ENCODE assay signal across 8 mouse cellular contexts in genomic region chr10:3740504-3741388, GRCm38 (mm10). TPM values are rescaled to one million over a fixed set of nuclear protein-coding genes. Genes with fewer than 3 reads are reported as not detected.
DNase-seq lines count a peak whose midpoint lies in the region; ATAC-seq and TF ChIP-seq lines count a peak whose summit lies in the region.

No protein-coding gene starts in this region.

- ATAC-seq in heart, embryonic 16.5 days (replicated peaks; ENCODE audit: extremely low read depth, insufficient read depth, low FRiP score), result peak; percentile 56
- peak; percentile 72 for ATAC-seq in neutrophil, adult 5-6 weeks (ENCODE audit: extremely low read depth, insufficient number of reproducible peaks, low FRiP score, poor library complexity, severe bottlenecking)

- peak; percentile 42; the same call in 1 of the 2 replicates for TF ChIP-seq CTCF in bone marrow, adult 2 months (IDR thresholded peaks at IDR 0.05; ENCODE audit: control insufficient read depth, insufficient read depth, low read length)
- peak; percentile 66 for TF ChIP-seq CTCF in lung, adult 2 months (IDR thresholded peaks at IDR 0.05; ENCODE audit: insufficient read depth, low read length)

- in situ Hi-C loops in ES-E14 (cut with MboI; ENCODE audit: low sequenced_read_pairs in 2 of 2, unreplicated experiment in 2 of 2), result no loop called here

- DNase-seq in ES-E14 (ENCODE audit: low read depth, low spot score), result peak; percentile 38
- peak; percentile 79 for DNase-seq in forebrain, embryonic 10.5 days (ENCODE audit: extremely low spot score, low spot score)
- DNase-seq in kidney, postnatal 25 days, result peak; percentile 57 to 70
- DNase-seq in lung, adult 2 months, result peak; percentile 53
- DNase-seq in urinary bladder, postnatal 36 days (ENCODE audit: low spot score in 2 of 2), result peak; percentile 6 to 21

- peaks cover 11% of the 10 kb centered on the region; the same call in 1 of the 2 replicates for H3K27me3 ChIP-seq in forebrain, embryonic 10.5 days (ENCODE audit: poor library complexity, severe bottlenecking)
- H3K27me3 ChIP-seq in heart, embryonic 16.5 days (ENCODE audit: control insufficient read depth, insufficient read depth, low read length), result no peaks in the 10 kb centered on the region

- H3K27ac ChIP-seq in ES-E14 (ENCODE audit: insufficient read depth, low read depth, low read length, poor library complexity, severe bottlenecking), result no peak overlapping the region
- H3K27ac ChIP-seq in bone marrow, adult 2 months (ENCODE audit: control insufficient read depth, insufficient read depth, low read depth, low read length, poor library complexity), result peak overlapping the region; percentile 53
- H3K27ac ChIP-seq in forebrain, embryonic 10.5 days, result peak overlapping the region; percentile 90
- peak overlapping the region; percentile 90 for H3K27ac ChIP-seq in heart, embryonic 16.5 days (ENCODE audit: low read length)

- no peaks in the 10 kb centered on the region for H3K9me3 ChIP-seq in ES-E14 (ENCODE audit: control insufficient read depth, insufficient read depth, low read depth, low read length)
- no peaks in the 10 kb centered on the region for H3K9me3 ChIP-seq in forebrain, embryonic 10.5 days
- no peaks in the 10 kb centered on the region for H3K9me3 ChIP-seq in heart, embryonic 16.5 days (replicated peaks; ENCODE audit: control insufficient read depth, low read length)

- no peaks in the 10 kb centered on the region for H3K4me1 ChIP-seq in ES-E14 (ENCODE audit: control insufficient read depth in 2 of 2, insufficient read depth in 2 of 2, low read length in 2 of 2, poor library complexity in 1 of 2)
- H3K4me1 ChIP-seq in bone marrow, adult 2 months (ENCODE audit: control insufficient read depth, insufficient read depth, low read length), result no peaks in the 10 kb centered on the region; the same call in 1 of the 2 replicates
- peaks cover 27% of the 10 kb centered on the region for H3K4me1 ChIP-seq in forebrain, embryonic 10.5 days
- no peaks in the 10 kb centered on the region for H3K4me1 ChIP-seq in heart, embryonic 16.5 days (ENCODE audit: control insufficient read depth, insufficient read depth, low read length)
- peaks cover 3% of the 10 kb centered on the region; the same call in 1 of the 2 replicates for H3K4me1 ChIP-seq in lung, adult 2 months (ENCODE audit: control insufficient read depth, insufficient read depth, low read length)

- H3K9ac ChIP-seq in ES-E14 (ENCODE audit: insufficient read depth, low read depth, low read length, poor library complexity, severe bottlenecking), result peak overlapping the region; percentile 64
- peak overlapping the region; percentile 85 for H3K9ac ChIP-seq in heart, embryonic 16.5 days (ENCODE audit: low read length)

- no peak for TF ChIP-seq POLR2A in bone marrow, adult 2 months (IDR thresholded peaks at IDR 0.05; ENCODE audit: borderline replicate concordance, control insufficient read depth, low read depth, low read length)
- 0 out of 2 replicates have a peak, but pooled peaks have one; percentile 0 for TF ChIP-seq POLR2A in lung, adult 2 months (IDR thresholded peaks at IDR 0.05; ENCODE audit: borderline replicate concordance, extremely low read depth, low read depth, low read length)

- H3K4me3 ChIP-seq in ES-E14 (ENCODE audit: insufficient read depth in 1 of 2, low read depth in 1 of 2, low read length in 2 of 2, poor library complexity in 1 of 2, severe bottlenecking in 1 of 2), result peak overlapping the region; percentile 58 to 71
- peak overlapping the region; percentile 60 for H3K4me3 ChIP-seq in bone marrow, adult 2 months (replicated peaks; ENCODE audit: control insufficient read depth, low read depth, low read length)
- peak overlapping the region; percentile 76 for H3K4me3 ChIP-seq in forebrain, embryonic 10.5 days
- peak overlapping the region; percentile 78 for H3K4me3 ChIP-seq in heart, embryonic 16.5 days (ENCODE audit: low read length)
- H3K4me3 ChIP-seq in lung, adult 2 months (replicated peaks; ENCODE audit: extremely low read depth, low read depth, low read length), result peak overlapping the region; percentile 84

- 1% methylated on average over 40 of the region's 47 CpGs for whole genome bisulfite sequencing in bone marrow, adult 2 months
- under 1% methylated on average over 33 of the region's 47 CpGs for WGBS in forebrain, embryonic 10.5 days
- under 1% methylated on average over 34 of the region's 47 CpGs for WGBS in heart, embryonic 16.5 days
- 1% methylated on average over 41 of the region's 47 CpGs for WGBS in lung, adult 2 months

- H3K4me2 ChIP-seq in heart, embryonic 16.5 days (ENCODE audit: low read depth, low read length), result peak overlapping the region; percentile 97

- H3K36me3 ChIP-seq in ES-E14 (ENCODE audit: control insufficient read depth, insufficient read depth, low read length, poor library complexity, severe bottlenecking), result no peaks in the 10 kb centered on the region
- H3K36me3 ChIP-seq in forebrain, embryonic 10.5 days (replicated peaks), result no peaks in the 10 kb centered on the region
- no peaks in the 10 kb centered on the region for H3K36me3 ChIP-seq in heart, embryonic 16.5 days (ENCODE audit: control insufficient read depth, insufficient read depth)

TF ChIP-seq in ES-E14, 5 proteins besides CTCF, POLR2A, EP300 and RAD21:
- peak; percentile 2; the same call in 1 of the 2 replicates for TF ChIP-seq MAFK (IDR thresholded peaks at IDR 0.05; ENCODE audit: insufficient read depth, low read depth, low read length)
- 0 out of 2 replicates have a peak, but pooled peaks have one; percentile 11 for TF ChIP-seq ZC3H11A (IDR thresholded peaks at IDR 0.05; ENCODE audit: borderline replicate concordance, low read depth, low read length)
- TF ChIP-seq ZNF384 (IDR thresholded peaks at IDR 0.05; ENCODE audit: low read depth, low read length), result no peak
- TF ChIP-seq HCFC1 (IDR thresholded peaks at IDR 0.05; ENCODE audit: borderline replicate concordance, insufficient read depth, low read length), result no peak
- no peak for TF ChIP-seq CHD2 (IDR thresholded peaks at IDR 0.05; ENCODE audit: low read depth, low read length)
TF ChIP-seq in ES-E14: peak in this region for 2.

RNA-seq across cellular contexts. Expression of gene Plekhg1, which starts 0.6 kb away (rescaled TPM):
- 8.8 and 14.4 TPM in 2 replicates for total RNA-seq in ES-E14 (2012; rRNA removed)
- 2.3 and 4.6 TPM in 2 replicates for polyA plus RNA-seq in bone marrow, adult 2 months (2011; ENCODE audit: insufficient read depth, insufficient read length, low replicate concordance, missing spikeins)
- polyA plus RNA-seq in forebrain, embryonic 10.5 days (2016; fragmentation: Nextera tagmentation; extraction: Ambion mirVana), result 12.0 and 12.9 TPM in 2 replicates
- polyA plus RNA-seq in heart, embryonic 16.5 days (2015; fragmentation: Nextera tagmentation; extraction: Ambion mirVana), result 8.1 and 9.3 TPM in 2 replicates
- 6.5 and 8.6 TPM in 2 replicates for polyA plus RNA-seq in lung, adult 2 months (2012; rRNA removed)
- total RNA-seq in neutrophil, adult 5-6 weeks (2017), result 1.0 and 1.2 TPM in 2 replicates

Comparison
In these comparisons a context has a peak if more than half of its experiments do, and no peak if none do; other contexts are left out.
1. DNase-seq: peak in every context shown above with its lines; median percentile 79 in forebrain, embryonic 10.5 days; 64 in kidney, postnatal 25 days; 53 in lung, adult 2 months; 38 in ES-E14; 14 in urinary bladder, postnatal 36 days.